Mouse (Mus musculus) G1E (cell line): ENCODE data around the gene Nsf.

ENCODE experiments used
- CTCF ChIP-seq: IDR thresholded peaks from 2 replicates; pipeline ENCODE4 v1.5.1; 2012; ENCODE audit warnings: low read depth, low read length, inconsistent platforms, mixed read lengths
- GATA2 ChIP-seq: IDR thresholded peaks from 2 replicates; pipeline ENCODE4 v1.6.1; 2012; ENCODE audit warnings: low read depth, low read length, inconsistent platforms, borderline replicate concordance

GRCm38 (mm10) chr11:103953032-103953895, 592 bp downstream of the Nsf start:
- no peak for TF ChIP-seq CTCF
- TF ChIP-seq GATA2, result no peak
